Mouse (Mus musculus): Measurements from ENCODE around the gene Grik4. TPM values are rescaled to one million over a fixed set of nuclear protein-coding genes. Genes with fewer than 3 reads are reported as not detected.

Grik4 gene
- polyA plus RNA-seq, 1 experiment from 2014 or later: 0.10 TPM

GRCm38 (mm10) chr9:42764823-42765560 is 179.3 kb downstream of the Grik4 start:
- DNase-seq (ENCODE audit: low spot score) (no peak), ATAC-seq (ENCODE audit: low FRiP score, low TSS enrichment) (no peak)
- Histone ChIP-seq H3K4me2 (replicated peaks; ENCODE audit: low read depth) (no peak overlapping the region), H3K36me3 (ENCODE audit: control insufficient read depth, insufficient read depth, low read length) (no peaks in the 10 kb centered on the region), H3K9ac (ENCODE audit: low read length) (no peak overlapping the region), H3K4me3 (ENCODE audit: low read depth, low read length) (no peak overlapping the region), H3K9me3 (ENCODE audit: control insufficient read depth, low read length) (no peaks in the 10 kb centered on the region), H3K27me3 (ENCODE audit: control insufficient read depth, insufficient read depth, low read length) (no peaks in the 10 kb centered on the region), H3K27ac (replicated peaks) (no peak overlapping the region), H3K4me1 (replicated peaks; ENCODE audit: control insufficient read depth, insufficient read depth) (no peaks in the 10 kb centered on the region)
- 44% methylated on average over 11 of the region's 11 CpGs for WGBS
- TF ChIP-seq EP300 (optimal IDR thresholded peaks at IDR 0.05): no peak
- TF ChIP-seq CTCF (IDR thresholded peaks at IDR 0.05; ENCODE audit: low read depth): no peak

GRCm38 (mm10) chr9:42758682-42759205 is 185.5 kb downstream of the Grik4 start:
- no peak overlapping the region for H3K27ac ChIP-seq (replicated peaks)
- H3K9ac ChIP-seq (ENCODE audit: low read length): no peak overlapping the region
- H3K9me3 ChIP-seq (ENCODE audit: control insufficient read depth, low read length): no peaks in the 10 kb centered on the region
- H3K4me2 ChIP-seq (replicated peaks; ENCODE audit: low read depth): no peak overlapping the region
- DNase-seq (ENCODE audit: low spot score) (no peak), ATAC-seq (ENCODE audit: low FRiP score, low TSS enrichment) (no peak)
- WGBS: 54% methylated on average over 5 of the region's 5 CpGs
- no peaks in the 10 kb centered on the region for H3K36me3 ChIP-seq (ENCODE audit: control insufficient read depth, insufficient read depth, low read length)
- TF ChIP-seq CTCF (IDR thresholded peaks at IDR 0.05; ENCODE audit: low read depth) (peak; percentile 50), EP300 (optimal IDR thresholded peaks at IDR 0.05) (no peak)
- H3K4me1 ChIP-seq (replicated peaks; ENCODE audit: control insufficient read depth, insufficient read depth): no peaks in the 10 kb centered on the region
- no peak overlapping the region for H3K4me3 ChIP-seq (ENCODE audit: low read depth, low read length)
- H3K27me3 ChIP-seq (ENCODE audit: control insufficient read depth, insufficient read depth, low read length): no peaks in the 10 kb centered on the region

GRCm38 (mm10) chr9:42757012-42757640 is 187.2 kb downstream of the Grik4 start:
- DNase-seq (ENCODE audit: low spot score) (no peak), ATAC-seq (ENCODE audit: low FRiP score, low TSS enrichment) (no peak)
- H3K36me3 ChIP-seq (ENCODE audit: control insufficient read depth, insufficient read depth, low read length): no peaks in the 10 kb centered on the region
- no peak overlapping the region for H3K4me2 ChIP-seq (replicated peaks; ENCODE audit: low read depth)
- no peaks in the 10 kb centered on the region for H3K27me3 ChIP-seq (ENCODE audit: control insufficient read depth, insufficient read depth, low read length)
- H3K4me1 ChIP-seq (replicated peaks; ENCODE audit: control insufficient read depth, insufficient read depth): no peaks in the 10 kb centered on the region
- no peaks in the 10 kb centered on the region for H3K9me3 ChIP-seq (ENCODE audit: control insufficient read depth, low read length)
- no peak overlapping the region for H3K9ac ChIP-seq (ENCODE audit: low read length)
- H3K4me3 ChIP-seq (ENCODE audit: low read depth, low read length): no peak overlapping the region
- H3K27ac ChIP-seq (replicated peaks): no peak overlapping the region
- 54% methylated on average over 3 of the region's 3 CpGs for WGBS
- TF ChIP-seq EP300 (optimal IDR thresholded peaks at IDR 0.05) (no peak), CTCF (IDR thresholded peaks at IDR 0.05; ENCODE audit: low read depth) (no peak)

GRCm38 (mm10) chr9:42754699-42755098 is 189.6 kb downstream of the Grik4 start:
- TF ChIP-seq CTCF (IDR thresholded peaks at IDR 0.05; ENCODE audit: low read depth) (no peak), EP300 (optimal IDR thresholded peaks at IDR 0.05) (no peak)
- H3K9ac ChIP-seq (ENCODE audit: low read length): no peak overlapping the region
- no peak overlapping the region for H3K27ac ChIP-seq (replicated peaks)
- no peaks in the 10 kb centered on the region for H3K9me3 ChIP-seq (ENCODE audit: control insufficient read depth, low read length)
- no peaks in the 10 kb centered on the region for H3K36me3 ChIP-seq (ENCODE audit: control insufficient read depth, insufficient read depth, low read length)
- ATAC-seq (ENCODE audit: low FRiP score, low TSS enrichment): no peak
- no peaks in the 10 kb centered on the region for H3K27me3 ChIP-seq (ENCODE audit: control insufficient read depth, insufficient read depth, low read length)
- DNase-seq (ENCODE audit: low spot score): no peak
- 52% methylated on average over 8 of the region's 8 CpGs for WGBS
- H3K4me1 ChIP-seq (replicated peaks; ENCODE audit: control insufficient read depth, insufficient read depth): no peaks in the 10 kb centered on the region
- no peak overlapping the region for H3K4me2 ChIP-seq (replicated peaks; ENCODE audit: low read depth)
- H3K4me3 ChIP-seq (ENCODE audit: low read depth, low read length): no peak overlapping the region

- H3K4me3 ChIP-seq (ENCODE audit: low read depth, low read length): no peak overlapping the region
- no peaks in the 10 kb centered on the region for H3K9me3 ChIP-seq (ENCODE audit: control insufficient read depth, low read length)
- peak; percentile 45 for DNase-seq (ENCODE audit: low spot score)
- H3K9ac ChIP-seq (ENCODE audit: low read length): no peak overlapping the region
- H3K27ac ChIP-seq (replicated peaks): no peak overlapping the region
- ATAC-seq (ENCODE audit: low FRiP score, low TSS enrichment): peak; percentile 45; the same call in 1 of the 2 replicates
- TF ChIP-seq CTCF (IDR thresholded peaks at IDR 0.05; ENCODE audit: low read depth): no peak
- TF ChIP-seq EP300 (optimal IDR thresholded peaks at IDR 0.05): no peak
- H3K36me3 ChIP-seq (ENCODE audit: control insufficient read depth, insufficient read depth, low read length): no peaks in the 10 kb centered on the region
- WGBS: 62% methylated on average over 2 of the region's 2 CpGs
- no peaks in the 10 kb centered on the region for H3K4me1 ChIP-seq (replicated peaks; ENCODE audit: control insufficient read depth, insufficient read depth)
- H3K4me2 ChIP-seq (replicated peaks; ENCODE audit: low read depth): no peak overlapping the region
- no peaks in the 10 kb centered on the region for H3K27me3 ChIP-seq (ENCODE audit: control insufficient read depth, insufficient read depth, low read length)
Measured at GRCm38 (mm10) chr9:42751160-42751559, 193.1 kb downstream of the Grik4 start.

- TF ChIP-seq CTCF (IDR thresholded peaks at IDR 0.05; ENCODE audit: low read depth) (no peak), EP300 (optimal IDR thresholded peaks at IDR 0.05) (no peak)
- WGBS: 71% methylated on average over 3 of the region's 3 CpGs
- no peak for DNase-seq (ENCODE audit: low spot score)
Measured at GRCm38 (mm10) chr9:42750176-42750575, 194.1 kb downstream of the Grik4 start.

More at GRCm38 (mm10) chr9:42750176-42750575, 194.1 kb downstream of the Grik4 start:
- H3K27ac ChIP-seq (replicated peaks): no peak overlapping the region
- no peak for ATAC-seq (ENCODE audit: low FRiP score, low TSS enrichment)
- no peaks in the 10 kb centered on the region for H3K27me3 ChIP-seq (ENCODE audit: control insufficient read depth, insufficient read depth, low read length)
- H3K4me1 ChIP-seq (replicated peaks; ENCODE audit: control insufficient read depth, insufficient read depth): no peaks in the 10 kb centered on the region
- no peak overlapping the region for H3K9ac ChIP-seq (ENCODE audit: low read length)
- no peak overlapping the region for H3K4me3 ChIP-seq (ENCODE audit: low read depth, low read length)
- H3K9me3 ChIP-seq (ENCODE audit: control insufficient read depth, low read length): no peaks in the 10 kb centered on the region
- H3K4me2 ChIP-seq (replicated peaks; ENCODE audit: low read depth): no peak overlapping the region
- no peaks in the 10 kb centered on the region for H3K36me3 ChIP-seq (ENCODE audit: control insufficient read depth, insufficient read depth, low read length)

Measured in stomach, postnatal 0 days (tissue).